Mouse (Mus musculus): ENCODE measurements around the gene Hoxb1.
A peak's percentile ranks its signal among the peaks of the same experiment; 100 is the strongest.

Gene Hoxb1

DNA sequence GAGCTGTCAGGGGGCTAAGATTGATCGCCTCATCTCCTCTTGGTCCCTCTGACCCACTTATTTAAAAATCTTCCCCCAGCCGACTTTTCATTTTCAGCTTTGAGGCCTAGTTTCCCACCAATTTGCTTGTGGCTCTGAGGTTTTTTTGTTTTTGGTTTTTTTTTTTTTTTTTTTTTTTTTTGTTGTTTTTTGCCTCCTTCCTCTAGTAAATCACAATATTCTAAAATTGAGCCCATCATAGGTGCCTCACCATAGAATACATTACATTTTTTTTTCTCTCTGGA lies 15.3 kb upstream of the Hoxb1 start, which contains the start of gene Hoxb2:
Gene Hoxb2 (plus strand): TSS at position 185 of the 284 bp plus-strand sequence.
- no peak for DNase-seq (ENCODE audit: low spot score in 2 of 2)

- no peak for DNase-seq (ENCODE audit: low spot score in 2 of 2)
Observed at GRCm38 (mm10) chr11:96350791-96351190, 14.8 kb upstream of the Hoxb1 start.

GRCm38 (mm10) chr11:96351312-96351711 lies 14.2 kb upstream of the Hoxb1 start:
- DNase-seq (ENCODE audit: low spot score in 2 of 2) = peak in 1 of 2 experiments; percentile 42

- DNase-seq (ENCODE audit: low spot score in 2 of 2) = peak in 1 of 2 experiments; percentile 44
Observed at GRCm38 (mm10) chr11:96351831-96352230, 13.7 kb upstream of the Hoxb1 start.

DNA sequence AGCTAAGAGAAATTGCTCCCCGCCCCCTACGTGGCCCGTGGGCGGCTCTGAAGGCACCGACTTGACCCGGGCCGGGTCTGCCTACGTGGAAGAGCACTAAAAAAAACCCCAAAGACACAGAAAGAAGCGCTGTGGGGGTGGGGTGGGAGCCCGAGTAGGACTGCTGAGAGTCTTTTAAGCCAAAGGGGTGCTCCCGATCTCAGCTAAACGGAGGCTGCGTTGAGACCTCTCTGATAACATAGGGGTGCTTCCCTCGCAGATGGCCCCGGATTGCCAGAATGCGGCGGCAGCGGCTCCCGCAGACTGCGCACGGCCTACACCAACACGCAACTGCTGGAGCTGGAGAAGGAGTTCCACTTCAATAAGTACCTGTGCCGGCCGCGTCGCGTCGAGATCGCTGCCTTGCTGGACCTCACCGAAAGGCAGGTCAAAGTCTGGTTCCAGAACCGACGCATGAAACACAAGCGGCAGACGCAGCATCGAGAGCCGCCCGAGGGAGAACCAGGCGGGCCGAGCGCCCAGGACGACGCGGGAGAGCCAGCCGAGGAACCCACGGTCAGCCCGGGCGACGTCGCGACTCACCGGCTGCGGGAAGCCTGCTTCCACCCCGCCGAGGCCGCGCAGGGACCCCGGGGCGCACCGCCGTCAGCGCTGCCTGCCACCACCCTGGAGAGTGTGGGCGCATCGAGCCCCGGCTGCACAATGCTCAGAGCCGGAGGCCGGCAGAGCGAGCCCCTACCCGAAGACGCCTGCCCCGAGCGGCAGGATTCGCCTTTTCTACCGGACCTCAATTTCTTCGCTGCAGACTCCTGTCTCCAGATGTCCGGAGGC lies 12.6 kb upstream of the Hoxb1 start:
- peak in 1 of 2 experiments; percentile 38 for DNase-seq (ENCODE audit: low spot score in 2 of 2)

DNA sequence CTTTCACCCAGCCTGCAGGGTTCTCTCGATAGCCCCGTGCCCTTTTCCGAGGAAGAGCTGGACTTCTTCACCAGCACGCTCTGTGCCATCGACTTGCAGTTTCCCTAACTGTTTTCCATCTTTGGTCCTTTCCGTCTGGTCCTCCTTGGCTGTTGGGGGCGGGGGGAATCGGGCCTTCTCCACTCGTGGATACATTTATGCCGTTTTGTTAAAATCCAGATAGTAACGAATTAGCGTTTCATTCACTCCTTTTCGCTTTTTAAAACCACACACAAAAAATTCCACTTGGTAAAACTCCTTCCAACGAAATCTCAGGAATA lies 12.1 kb upstream of the Hoxb1 start:
- no peak for DNase-seq (ENCODE audit: low spot score in 2 of 2)

- no peak for DNase-seq (ENCODE audit: low spot score in 2 of 2)
Observed at GRCm38 (mm10) chr11:96353939-96354338, 11.6 kb upstream of the Hoxb1 start.

GRCm38 (mm10) chr11:96354376-96354775 lies 11.2 kb upstream of the Hoxb1 start:
- peak in 1 of 2 experiments; percentile 38 for DNase-seq (ENCODE audit: low spot score in 2 of 2)

- no peak for DNase-seq (ENCODE audit: low spot score in 2 of 2)
Observed at GRCm38 (mm10) chr11:96354801-96355311, 10.7 kb upstream of the Hoxb1 start.

GRCm38 (mm10) chr11:96363807-96364206 lies 1.7 kb upstream of the Hoxb1 start:
- no peak for DNase-seq (ENCODE audit: low spot score in 2 of 2)

GRCm38 (mm10) chr11:96366092-96367041 lies 815 bp downstream of the Hoxb1 start:
- peak in 1 of 2 experiments; percentile 33 for DNase-seq (ENCODE audit: low spot score in 2 of 2)

GRCm38 (mm10) chr11:96367141-96367540 lies 1.6 kb downstream of the Hoxb1 start:
- no peak for DNase-seq (ENCODE audit: low spot score in 2 of 2)

- DNase-seq (ENCODE audit: low spot score in 2 of 2) = no peak
Observed at GRCm38 (mm10) chr11:96368686-96369085, 3.1 kb downstream of the Hoxb1 start.

DNA sequence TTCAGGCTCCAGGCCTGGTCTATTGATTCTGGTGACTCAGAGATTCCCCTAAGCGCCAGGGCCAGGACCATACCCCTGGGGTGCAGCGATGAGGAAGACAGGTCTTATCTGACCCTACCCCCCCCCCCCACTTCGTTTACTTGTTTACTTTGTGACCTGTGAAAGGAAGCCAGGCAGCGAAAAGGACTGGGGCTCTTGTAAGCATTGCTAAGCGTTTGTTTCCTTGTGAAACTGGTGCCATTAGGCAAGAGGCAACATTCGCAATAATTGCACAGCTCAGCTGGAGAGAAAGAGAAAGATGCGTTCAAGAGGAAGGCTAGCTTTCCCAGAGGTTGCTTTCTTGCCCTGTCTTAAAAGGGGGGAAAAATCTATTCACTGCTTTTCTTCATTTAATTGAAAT lies 3.6 kb downstream of the Hoxb1 start:
- DNase-seq (ENCODE audit: low spot score in 2 of 2) = no peak

- DNase-seq (ENCODE audit: low spot score in 2 of 2) = no peak
Observed at GRCm38 (mm10) chr11:96371726-96372125, 6.2 kb downstream of the Hoxb1 start.

- DNase-seq (ENCODE audit: low spot score in 2 of 2) = no peak
Observed at GRCm38 (mm10) chr11:96372519-96372918, 7.0 kb downstream of the Hoxb1 start.

DNA sequence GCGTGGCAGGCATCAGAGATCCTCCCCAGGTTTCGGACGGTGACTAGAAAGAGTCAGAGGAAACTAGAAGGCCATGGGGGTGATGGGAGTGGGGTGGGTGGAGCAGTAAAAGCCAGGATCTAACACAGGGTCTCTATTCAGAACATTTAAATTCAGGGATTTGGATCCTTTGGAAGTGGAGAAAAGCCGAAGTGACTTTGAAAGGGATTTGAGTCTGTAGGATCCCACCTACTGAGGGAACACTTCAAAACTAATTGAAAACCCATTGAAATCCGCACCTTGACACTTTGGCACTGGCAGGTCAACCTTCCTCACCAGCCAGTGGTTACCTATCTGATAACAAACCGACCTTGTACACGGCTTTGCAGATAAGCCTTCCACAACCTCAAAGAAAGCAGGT lies 9.3 kb downstream of the Hoxb1 start:
- no peak for DNase-seq (ENCODE audit: low spot score in 2 of 2)

GRCm38 (mm10) chr11:96383381-96383780 lies 17.8 kb downstream of the Hoxb1 start:
- DNase-seq (ENCODE audit: low spot score in 2 of 2) = no peak

- DNase-seq (ENCODE audit: low spot score in 2 of 2) = no peak
Observed at GRCm38 (mm10) chr11:96387635-96388034, 22.1 kb downstream of the Hoxb1 start.

DNA sequence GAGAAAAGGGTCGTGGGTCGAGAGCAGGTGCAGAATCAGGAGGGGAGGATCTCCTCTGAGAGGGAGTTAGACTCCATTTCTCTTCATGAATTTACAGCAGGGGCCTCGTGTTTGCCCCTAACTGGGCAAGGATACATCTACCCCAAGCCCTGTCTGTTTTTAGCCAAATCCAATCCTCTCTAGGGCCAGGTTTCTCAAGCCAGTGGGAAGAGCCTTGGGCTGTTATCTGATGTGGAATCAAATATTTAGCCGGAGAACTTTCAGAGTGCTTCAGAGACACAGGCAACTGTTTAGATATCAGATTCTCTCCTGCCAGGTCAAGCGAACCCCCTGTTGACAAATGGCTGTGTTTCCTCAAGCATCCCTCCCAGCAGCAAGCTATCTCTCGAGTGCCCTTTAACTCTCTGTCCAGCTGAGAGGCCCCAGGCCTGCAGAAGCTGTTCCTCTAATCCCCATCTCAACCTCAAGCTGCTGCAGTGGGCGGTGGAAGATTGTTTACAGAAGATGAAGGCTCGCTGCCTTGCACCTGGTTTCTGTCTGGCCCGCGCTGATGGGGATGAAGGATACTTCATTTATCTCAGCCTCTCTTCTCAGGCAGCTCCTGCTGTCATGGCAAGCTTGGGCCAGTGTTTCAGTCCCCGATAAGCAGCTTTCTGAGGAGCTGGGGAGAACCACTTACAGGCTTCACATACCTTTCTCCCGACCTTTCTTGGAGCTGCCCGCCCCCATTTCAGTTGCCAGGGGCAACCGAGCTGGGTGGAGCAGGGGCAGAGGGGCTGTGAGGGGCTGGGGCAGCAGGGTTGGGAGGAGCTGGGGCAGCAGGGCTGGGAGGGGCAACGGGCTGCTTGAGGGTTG lies 31.4 kb downstream of the Hoxb1 start:
- no peak for DNase-seq (ENCODE audit: low spot score in 2 of 2)

GRCm38 (mm10) chr11:96397806-96398335 lies 32.3 kb downstream of the Hoxb1 start:
- DNase-seq (ENCODE audit: low spot score in 2 of 2) = peak in 1 of 2 experiments; percentile 5
